Mouse (Mus musculus): ENCODE results near the gene Rfc5. TPM values are rescaled to one million over a fixed set of nuclear protein-coding genes. Genes with fewer than 3 reads are reported as not detected.

Gene Rfc5
- polyA plus RNA-seq, 1 experiment, result 185 TPM

GRCm38 (mm10) chr5:117381785-117382184 lies 7.1 kb downstream of the Rfc5 start:
- TF ChIP-seq GATA1 (IDR thresholded peaks at IDR 0.05; ENCODE audit: low read length), result no peak

- no peak for TF ChIP-seq GATA1 (IDR thresholded peaks at IDR 0.05; ENCODE audit: low read length)
Observed at GRCm38 (mm10) chr5:117380199-117380598, 8.6 kb downstream of the Rfc5 start.

GRCm38 (mm10) chr5:117376331-117376761 lies 12.5 kb downstream of the Rfc5 start:
- TF ChIP-seq GATA1 (IDR thresholded peaks at IDR 0.05; ENCODE audit: low read length), result no peak

- no peak for TF ChIP-seq GATA1 (IDR thresholded peaks at IDR 0.05; ENCODE audit: low read length)
Observed at GRCm38 (mm10) chr5:117374372-117375049, 14.3 kb downstream of the Rfc5 start.

- TF ChIP-seq GATA1 (IDR thresholded peaks at IDR 0.05; ENCODE audit: low read length), result no peak
Observed at GRCm38 (mm10) chr5:117373418-117373817, 15.4 kb downstream of the Rfc5 start.

GRCm38 (mm10) chr5:117370592-117370991 lies 18.3 kb downstream of the Rfc5 start:
- no peak for TF ChIP-seq GATA1 (IDR thresholded peaks at IDR 0.05; ENCODE audit: low read length)

GRCm38 (mm10) chr5:117367206-117367605 lies 21.6 kb downstream of the Rfc5 start:
- TF ChIP-seq GATA1 (IDR thresholded peaks at IDR 0.05; ENCODE audit: low read length), result no peak

- no peak for TF ChIP-seq GATA1 (IDR thresholded peaks at IDR 0.05; ENCODE audit: low read length)
Observed at GRCm38 (mm10) chr5:117365904-117366561, 22.8 kb downstream of the Rfc5 start.

- TF ChIP-seq GATA1 (IDR thresholded peaks at IDR 0.05; ENCODE audit: low read length), result no peak
Observed at GRCm38 (mm10) chr5:117364821-117365220, 24.0 kb downstream of the Rfc5 start.

- TF ChIP-seq GATA1 (IDR thresholded peaks at IDR 0.05; ENCODE audit: low read length), result no peak
Observed at GRCm38 (mm10) chr5:117363066-117363782, 25.6 kb downstream of the Rfc5 start.

GRCm38 (mm10) chr5:117361590-117361989 lies 27.3 kb downstream of the Rfc5 start:
- no peak for TF ChIP-seq GATA1 (IDR thresholded peaks at IDR 0.05; ENCODE audit: low read length)

GRCm38 (mm10) chr5:117360631-117361541 lies 28.0 kb downstream of the Rfc5 start:
- no peak for TF ChIP-seq GATA1 (IDR thresholded peaks at IDR 0.05; ENCODE audit: low read length)

GRCm38 (mm10) chr5:117360228-117360515 lies 28.7 kb downstream of the Rfc5 start:
- TF ChIP-seq GATA1 (IDR thresholded peaks at IDR 0.05; ENCODE audit: low read length), result no peak

- TF ChIP-seq GATA1 (IDR thresholded peaks at IDR 0.05; ENCODE audit: low read length), result no peak
Observed at GRCm38 (mm10) chr5:117359497-117360227, 29.2 kb downstream of the Rfc5 start.

GRCm38 (mm10) chr5:117358725-117359124 lies 30.1 kb downstream of the Rfc5 start:
- no peak for TF ChIP-seq GATA1 (IDR thresholded peaks at IDR 0.05; ENCODE audit: low read length)
